Mouse (Mus musculus) cerebellum, adult 9-10 months (tissue): ENCODE measurements at regions not wholly inside any gene's neighbourhood (a gene's known extent, or its start where the extent isn't known, plus 50 kb on each side); places are given as distances from the start of the nearest gene placed in this dataset.

ENCODE experiments used
- DNase-seq: peaks from one replicate; pipeline ENCODE4 v3.0.0; 2022

DNA sequence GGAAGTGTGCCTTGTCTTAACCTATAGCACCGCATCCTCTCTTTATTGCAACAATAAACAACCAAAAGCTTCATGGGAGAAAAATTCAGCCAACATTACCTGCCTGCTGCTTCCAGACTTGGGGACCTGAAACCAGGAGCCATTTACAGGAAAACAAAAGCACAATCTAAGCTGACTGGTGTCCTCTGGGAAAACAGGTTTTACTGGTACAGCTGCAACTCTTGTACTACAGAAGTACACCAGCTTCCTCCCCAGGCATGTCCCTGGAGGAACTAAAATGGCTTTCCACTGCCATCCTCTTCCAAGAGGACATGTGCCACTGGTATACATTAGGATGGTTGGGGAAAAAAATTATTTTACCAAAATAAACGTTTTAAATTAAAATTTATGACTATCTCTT, 63.9 kb upstream of the Ptprk start:
- DNase-seq, result no peak

DNA sequence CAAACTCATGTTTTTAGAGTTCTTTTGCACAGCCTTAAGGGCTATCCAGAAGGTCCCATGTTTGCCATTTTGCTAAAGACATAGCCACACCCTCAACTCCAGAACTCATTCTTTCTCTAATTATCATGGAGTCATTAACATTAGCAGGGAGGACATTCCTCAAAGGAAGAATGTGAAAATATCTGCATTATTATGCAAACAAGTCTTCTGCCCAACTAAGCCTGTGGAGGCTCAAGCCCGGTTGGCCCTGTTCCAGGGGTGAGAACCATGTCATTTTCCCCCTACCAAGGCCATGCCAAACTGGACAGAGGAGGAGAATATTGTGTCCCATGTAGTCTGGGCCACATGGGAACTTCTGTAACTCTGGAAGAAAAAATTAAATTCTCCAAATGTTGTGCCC, 62.5 kb upstream of the Ptprk start:
- no peak for DNase-seq

DNA sequence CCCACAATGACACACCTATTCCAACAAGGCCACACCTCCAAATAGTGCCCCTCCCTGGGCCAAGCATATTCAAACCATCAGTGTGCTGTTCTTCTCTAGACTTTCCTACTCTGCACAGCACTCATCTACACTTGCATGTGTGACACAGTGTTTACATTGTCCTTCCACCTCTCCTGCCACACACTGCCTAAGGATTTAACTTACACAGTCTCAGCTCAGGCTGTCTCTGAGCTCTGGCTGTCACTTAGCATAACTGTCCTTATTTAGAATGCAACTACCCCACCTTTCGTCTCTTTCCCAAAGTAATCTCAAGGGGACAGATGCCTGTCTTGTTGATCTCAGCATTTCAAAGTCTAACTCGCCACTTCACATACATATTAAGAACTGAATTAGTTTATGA, 61.2 kb upstream of the Ptprk start:
- DNase-seq, result no peak

GRCm38 (mm10) chr10:28014306-28014825, 60.3 kb upstream of the Ptprk start:
- DNase-seq, result no peak
